Mouse (Mus musculus) intestine, postnatal 0 days (tissue): Measurements from ENCODE around the gene Rpl41. TPM values are rescaled to one million over a fixed set of nuclear protein-coding genes. Genes with fewer than 3 reads are reported as not detected.

Source experiments
- ATAC-seq: fragments of 200-750 bp; cut with Nextera tagmentation; 2 replicates; pipeline ENCODE4 v1.8.0; 2017; ENCODE audit warnings: mild to moderate bottlenecking, moderate TSS enrichment, moderate library complexity
- H3K27ac ChIP-seq: fragments of 300-500 bp; sonication (generic); 2 replicates; pipeline ENCODE4 v1.5.1; 2014; ENCODE audit warnings: mild to moderate bottlenecking, low read depth, low read length, moderate library complexity
- H3K27me3 ChIP-seq: fragments of 300-500 bp; sonication (generic); replicated peaks from 2 replicates; pipeline ENCODE4 v1.6.1; 2014; ENCODE audit warnings: low read length, mixed read lengths; ENCODE audit not compliant: control insufficient read depth, insufficient read depth
- H3K36me3 ChIP-seq: fragments of 300-500 bp; sonication (generic); 2 replicates; pipeline ENCODE4 v1.6.1; 2014; ENCODE audit warnings: mild to moderate bottlenecking, moderate library complexity; ENCODE audit not compliant: control insufficient read depth, insufficient read depth
- H3K4me1 ChIP-seq: fragments of 300-500 bp; sonication (generic); replicated peaks from 2 replicates; pipeline ENCODE4 v1.6.1; 2014; ENCODE audit warnings: antibody characterized with exemption, low read length, mixed read lengths; ENCODE audit not compliant: control insufficient read depth, insufficient read depth
- H3K4me2 ChIP-seq: fragments of 300-500 bp; sonication (generic); replicated peaks from 2 replicates; pipeline ENCODE4 v1.6.1; 2014; ENCODE audit warnings: low read depth, mild to moderate bottlenecking, moderate library complexity
- H3K4me3 ChIP-seq: fragments of 300-500 bp; sonication (generic); 2 replicates; pipeline ENCODE4 v1.5.1; 2014; ENCODE audit warnings: low read depth, low read length
- H3K9ac ChIP-seq: fragments of 300-500 bp; sonication (generic); 2 replicates; pipeline ENCODE4 v1.6.1; 2014; ENCODE audit warnings: mild to moderate bottlenecking, low read depth, low read length
- H3K9me3 ChIP-seq: fragments of 300-500 bp; sonication (generic); 2 replicates; pipeline ENCODE4 v1.6.1; 2016; ENCODE audit warnings: mixed run types; ENCODE audit not compliant: control insufficient read depth
- CTCF ChIP-seq: sonication (generic); IDR thresholded peaks from 2 replicates; pipeline ENCODE4 v1.5.1; 2016; ENCODE audit warnings: low read depth, mild to moderate bottlenecking, control low read depth, antibody characterized with exemption, moderate library complexity
- WGBS: fragments of 180-500 bp; shearing (Covaris S2); extraction: QIAGEN DNeasy Blood & Tissue Kit; methylation state at CpG from one replicate; pipeline ENCODE4 v1.1.7; 2014; 5-methylcytosine and 5-hydroxymethylcytosine counted together
- polyA plus RNA-seq: library from polyadenylated mRNA; unstranded; fragments of >200 nt; fragmentation: Nextera tagmentation; extraction: Ambion mirVana; gene quantifications from 2 replicates; pipeline ENCODE4 v1.2.1, GENCODE M21; 2015

Gene Rpl41
- polyA plus RNA-seq, 1 experiment from 2014 or later, result 2,428 TPM

GRCm38 (mm10) chr10:128588775-128589463 is 39.8 kb upstream of the Rpl41 start:
- peak; percentile 46 for ATAC-seq
- TF ChIP-seq CTCF, result no peak
- Histone ChIP-seq H3K27me3 (peaks cover 4% of the 10 kb centered on the region; the same call in 1 of the 2 replicates), H3K9me3 (no peaks in the 10 kb centered on the region), H3K9ac (peak overlapping the region; percentile 77), H3K27ac (peak overlapping the region; percentile 98), H3K4me1 (no peaks in the 10 kb centered on the region), H3K36me3 (peaks cover 5% of the 10 kb centered on the region; the same call in 1 of the 2 replicates), H3K4me2 (peak overlapping the region; percentile 95), H3K4me3 (peak overlapping the region; percentile 62)
- 2% methylated on average over 23 of the region's 23 CpGs for WGBS

- 24% methylated on average over 1 of the region's 1 CpGs for WGBS
- TF ChIP-seq CTCF, result no peak
Measured at GRCm38 (mm10) chr10:128588136-128588535, 39.0 kb upstream of the Rpl41 start.

GRCm38 (mm10) chr10:128587697-128588096 is 38.6 kb upstream of the Rpl41 start:
- 27% methylated on average over 8 of the region's 8 CpGs for WGBS
- Histone ChIP-seq H3K4me3 (peak overlapping the region; percentile 62), H3K9me3 (no peaks in the 10 kb centered on the region), H3K9ac (peak overlapping the region; percentile 77; the same call in 1 of the 2 replicates), H3K27me3 (peaks cover 4% of the 10 kb centered on the region; the same call in 1 of the 2 replicates), H3K27ac (peak overlapping the region; percentile 98), H3K36me3 (peaks cover 12% of the 10 kb centered on the region), H3K4me2 (peak overlapping the region; percentile 95), H3K4me1 (no peaks in the 10 kb centered on the region)
- TF ChIP-seq CTCF, result peak; percentile 37; the same call in 1 of the 2 replicates
- peak; percentile 82 for ATAC-seq

More at GRCm38 (mm10) chr10:128588136-128588535, 39.0 kb upstream of the Rpl41 start:
- ATAC-seq, result peak; percentile 5; the same call in 1 of the 2 replicates
- H3K27ac ChIP-seq, result peak overlapping the region; percentile 98
- peaks cover 4% of the 10 kb centered on the region; the same call in 1 of the 2 replicates for H3K27me3 ChIP-seq
- H3K4me2 ChIP-seq, result peak overlapping the region; percentile 95
- H3K4me1 ChIP-seq, result no peaks in the 10 kb centered on the region
- H3K9ac ChIP-seq, result peak overlapping the region; percentile 77
- peak overlapping the region; percentile 62 for H3K4me3 ChIP-seq
- H3K36me3 ChIP-seq, result peaks cover 8% of the 10 kb centered on the region
- no peaks in the 10 kb centered on the region for H3K9me3 ChIP-seq

GRCm38 (mm10) chr10:128587120-128587519 is 38.0 kb upstream of the Rpl41 start:
- no peak for TF ChIP-seq CTCF
- Histone ChIP-seq H3K9ac (peak overlapping the region; percentile 37), H3K27me3 (peaks cover 4% of the 10 kb centered on the region; the same call in 1 of the 2 replicates), H3K4me2 (peak overlapping the region; percentile 95), H3K27ac (peak overlapping the region; percentile 98), H3K9me3 (no peaks in the 10 kb centered on the region), H3K4me1 (no peaks in the 10 kb centered on the region), H3K4me3 (peak overlapping the region; percentile 30), H3K36me3 (peaks cover 14% of the 10 kb centered on the region)
- 32% methylated on average over 4 of the region's 4 CpGs for WGBS
- peak; percentile 7; the same call in 1 of the 2 replicates for ATAC-seq

- peak overlapping the region; percentile 30 for H3K4me3 ChIP-seq
- no peaks in the 10 kb centered on the region for H3K9me3 ChIP-seq
- H3K4me2 ChIP-seq, result peak overlapping the region; percentile 95
- ATAC-seq, result no peak
- H3K36me3 ChIP-seq, result peaks cover 20% of the 10 kb centered on the region
- peak overlapping the region; percentile 37 for H3K9ac ChIP-seq
- no peak for TF ChIP-seq CTCF
- H3K27me3 ChIP-seq, result peaks cover 4% of the 10 kb centered on the region; the same call in 1 of the 2 replicates
- H3K27ac ChIP-seq, result peak overlapping the region; percentile 98
- WGBS, result 9% methylated on average over 1 of the region's 1 CpGs
- H3K4me1 ChIP-seq, result no peaks in the 10 kb centered on the region
Measured at GRCm38 (mm10) chr10:128586546-128586945, 37.4 kb upstream of the Rpl41 start.

- Histone ChIP-seq H3K4me3 (no peak overlapping the region), H3K27ac (peak overlapping the region; percentile 57; the same call in 1 of the 2 replicates), H3K9me3 (no peaks in the 10 kb centered on the region), H3K4me2 (peak overlapping the region; percentile 35), H3K4me1 (0 out of 2 replicates have a peak, but pooled peaks cover 5% of the 10 kb centered on the region), H3K27me3 (peaks cover 4% of the 10 kb centered on the region; the same call in 1 of the 2 replicates), H3K36me3 (peaks cover 25% of the 10 kb centered on the region), H3K9ac (no peak overlapping the region)
- 6% methylated on average over 4 of the region's 4 CpGs for WGBS
- no peak for TF ChIP-seq CTCF
- ATAC-seq, result peak; percentile 22
Measured at GRCm38 (mm10) chr10:128584386-128584785, 35.3 kb upstream of the Rpl41 start.
